Comparison of ENCODE assay signal across 18 mouse cellular contexts in the genomic region with DNA sequence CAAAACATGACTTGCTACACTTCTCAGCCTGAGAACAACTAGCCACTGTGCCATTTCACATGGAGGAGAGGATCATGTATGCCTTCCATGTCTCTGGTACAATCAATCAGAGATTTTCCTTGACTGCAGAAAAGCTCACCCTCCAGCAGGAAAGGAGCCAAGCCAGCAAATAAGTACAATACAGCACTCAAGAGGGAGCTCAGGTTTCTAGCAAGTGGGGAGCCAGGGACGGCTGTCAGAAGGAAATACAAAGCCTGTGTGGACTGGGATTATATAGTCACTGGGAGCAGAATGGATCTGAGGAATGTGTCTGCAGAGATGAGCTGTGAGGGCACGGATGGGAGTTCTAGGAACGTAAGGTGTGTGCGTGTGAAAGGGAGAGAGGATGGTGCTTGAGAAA.
DNase-seq lines count a peak whose midpoint lies in the region; ATAC-seq lines count a peak whose summit lies in the region.
"Had no signal": no experiment of that assay in that cellular context is flagged by ENCODE, and none has a peak within 500 bp of the region (broad histone marks: within the 10 kb centered on the region; RNA-seq: fewer than 3 reads in every experiment).

No protein-coding gene starts in this region.

- no peaks in the 10 kb centered on the region for H3K27me3 ChIP-seq in hindbrain, embryonic 16.5 days (replicated peaks; ENCODE audit: control insufficient read depth, insufficient read depth, low read length)
- no peaks in the 10 kb centered on the region for H3K27me3 ChIP-seq in hindbrain, embryonic 13.5 days
- H3K27me3 ChIP-seq in midbrain, embryonic 14.5 days (ENCODE audit: control insufficient read depth, insufficient read depth, low read length), result no peaks in the 10 kb centered on the region
- no peaks in the 10 kb centered on the region for H3K27me3 ChIP-seq in midbrain, embryonic 11.5 days (ENCODE audit: control insufficient read depth, insufficient read depth, low read length)
- H3K27me3 ChIP-seq in embryonic facial prominence, embryonic 14.5 days (replicated peaks; ENCODE audit: control insufficient read depth, insufficient read depth, low read length), result no peaks in the 10 kb centered on the region
- H3K27me3 ChIP-seq: liver, embryonic 12.5 days; midbrain, embryonic 12.5 days had no signal

- no peaks in the 10 kb centered on the region for H3K9me3 ChIP-seq in hindbrain, embryonic 16.5 days (ENCODE audit: control insufficient read depth, low read length)
- H3K9me3 ChIP-seq in hindbrain, embryonic 13.5 days, result no peaks in the 10 kb centered on the region
- no peaks in the 10 kb centered on the region for H3K9me3 ChIP-seq in midbrain, embryonic 14.5 days (ENCODE audit: control insufficient read depth, low read length)
- H3K9me3 ChIP-seq in midbrain, embryonic 11.5 days (ENCODE audit: control insufficient read depth, low read length), result no peaks in the 10 kb centered on the region
- no peaks in the 10 kb centered on the region for H3K9me3 ChIP-seq in embryonic facial prominence, embryonic 14.5 days (ENCODE audit: control insufficient read depth, low read length)
- H3K9me3 ChIP-seq: liver, embryonic 12.5 days; midbrain, embryonic 12.5 days had no signal

- DNase-seq in midbrain, embryonic 14.5 days, result peak; percentile 7
- no peak for DNase-seq in midbrain, embryonic 11.5 days (ENCODE audit: low spot score, missing footprints)
- peak; percentile 62 for DNase-seq in embryonic facial prominence, embryonic 14.5 days (ENCODE audit: low spot score)
- DNase-seq in lung, postnatal 36 days, result peak; percentile 49
- DNase-seq in heart, postnatal 14 days, result no peak
- no peak for DNase-seq in adrenal gland, adult 8-10 months
- DNase-seq: cerebellum, adult 9-10 months; kidney, adult 8-10 months; kidney, postnatal 14 days; right cerebral cortex, adult 18-20 months; thymus, postnatal 36 days had no signal

- ATAC-seq in hindbrain, embryonic 16.5 days, result 0 out of 2 replicates have a peak, but pooled peaks have one; percentile 31
- ATAC-seq in hindbrain, embryonic 13.5 days (ENCODE audit: low FRiP score), result no peak; the same call in 1 of the 2 replicates
- no peak for ATAC-seq in midbrain, embryonic 14.5 days (ENCODE audit: low FRiP score, low TSS enrichment)
- no peak for ATAC-seq in midbrain, embryonic 11.5 days (ENCODE audit: low FRiP score)
- ATAC-seq in embryonic facial prominence, embryonic 14.5 days (ENCODE audit: low read depth), result peak; percentile 68; the same call in 1 of the 2 replicates
- ATAC-seq: liver, embryonic 12.5 days had no signal

- intact Hi-C loops in heart, postnatal 14 days (cut with DNase I), result no loop called here

- no peaks in the 10 kb centered on the region for H3K4me1 ChIP-seq in hindbrain, embryonic 16.5 days (ENCODE audit: control insufficient read depth, insufficient read depth, low read depth, low read length)
- peaks cover 9% of the 10 kb centered on the region for H3K4me1 ChIP-seq in hindbrain, embryonic 13.5 days (replicated peaks)
- no peaks in the 10 kb centered on the region for H3K4me1 ChIP-seq in midbrain, embryonic 14.5 days (ENCODE audit: control insufficient read depth, insufficient read depth, low read length)
- no peaks in the 10 kb centered on the region for H3K4me1 ChIP-seq in midbrain, embryonic 11.5 days (ENCODE audit: control insufficient read depth, insufficient read depth, low read length)
- H3K4me1 ChIP-seq in embryonic facial prominence, embryonic 14.5 days (ENCODE audit: control insufficient read depth, insufficient read depth, low read length), result peaks cover 7% of the 10 kb centered on the region; the same call in 1 of the 2 replicates
- H3K4me1 ChIP-seq: liver, embryonic 12.5 days had no signal

- no peaks in the 10 kb centered on the region for H3K36me3 ChIP-seq in hindbrain, embryonic 16.5 days (ENCODE audit: control insufficient read depth, insufficient read depth, low read length)
- H3K36me3 ChIP-seq in hindbrain, embryonic 13.5 days, result no peaks in the 10 kb centered on the region
- no peaks in the 10 kb centered on the region for H3K36me3 ChIP-seq in midbrain, embryonic 14.5 days (ENCODE audit: control insufficient read depth, insufficient read depth, low read length)
- no peaks in the 10 kb centered on the region for H3K36me3 ChIP-seq in midbrain, embryonic 11.5 days (ENCODE audit: control insufficient read depth, insufficient read depth, low read length)
- no peaks in the 10 kb centered on the region for H3K36me3 ChIP-seq in embryonic facial prominence, embryonic 14.5 days (ENCODE audit: control insufficient read depth, insufficient read depth, low read length)
- H3K36me3 ChIP-seq: liver, embryonic 12.5 days; midbrain, embryonic 12.5 days had no signal

- H3K27ac ChIP-seq in hindbrain, embryonic 16.5 days (ENCODE audit: low read depth, low read length), result peak overlapping the region; percentile 42
- H3K27ac ChIP-seq in hindbrain, embryonic 13.5 days, result no peak overlapping the region
- no peak overlapping the region for H3K27ac ChIP-seq in midbrain, embryonic 14.5 days (replicated peaks; ENCODE audit: low read depth, low read length)
- H3K27ac ChIP-seq in midbrain, embryonic 11.5 days (ENCODE audit: low read depth, low read length), result no peak overlapping the region
- H3K27ac ChIP-seq in embryonic facial prominence, embryonic 14.5 days (replicated peaks; ENCODE audit: low read depth, low read length), result no peak overlapping the region
- H3K27ac ChIP-seq: layer of hippocampus, adult 2 months; liver, embryonic 12.5 days; macrophage; midbrain, embryonic 12.5 days had no signal

- no peak overlapping the region for H3K4me3 ChIP-seq in hindbrain, embryonic 16.5 days (ENCODE audit: low read length)
- H3K4me3 ChIP-seq in hindbrain, embryonic 13.5 days, result no peak overlapping the region
- no peak overlapping the region for H3K4me3 ChIP-seq in midbrain, embryonic 14.5 days (replicated peaks; ENCODE audit: low read depth, low read length)
- no peak overlapping the region for H3K4me3 ChIP-seq in midbrain, embryonic 11.5 days (ENCODE audit: low read depth, low read length)
- H3K4me3 ChIP-seq in embryonic facial prominence, embryonic 14.5 days (ENCODE audit: low read depth, low read length), result no peak overlapping the region
- H3K4me3 ChIP-seq: layer of hippocampus, adult 2 months; liver, embryonic 12.5 days; midbrain, embryonic 12.5 days had no signal

- no peak overlapping the region for H3K9ac ChIP-seq in hindbrain, embryonic 16.5 days (ENCODE audit: low read depth, low read length)
- no peak overlapping the region for H3K9ac ChIP-seq in hindbrain, embryonic 13.5 days
- no peak overlapping the region for H3K9ac ChIP-seq in midbrain, embryonic 14.5 days (replicated peaks; ENCODE audit: low read length)
- no peak overlapping the region for H3K9ac ChIP-seq in midbrain, embryonic 11.5 days (ENCODE audit: low read length)
- H3K9ac ChIP-seq in embryonic facial prominence, embryonic 14.5 days (ENCODE audit: low read depth, low read length), result no peak overlapping the region
- H3K9ac ChIP-seq: liver, embryonic 12.5 days; midbrain, embryonic 12.5 days had no signal

- H3K4me2 ChIP-seq in hindbrain, embryonic 16.5 days (ENCODE audit: low read length), result no peak overlapping the region
- no peak overlapping the region for H3K4me2 ChIP-seq in hindbrain, embryonic 13.5 days
- no peak overlapping the region for H3K4me2 ChIP-seq in midbrain, embryonic 14.5 days (ENCODE audit: low read length)
- no peak overlapping the region for H3K4me2 ChIP-seq in midbrain, embryonic 11.5 days
- no peak overlapping the region for H3K4me2 ChIP-seq in embryonic facial prominence, embryonic 14.5 days (ENCODE audit: low read depth, low read length)
- H3K4me2 ChIP-seq: heart, embryonic 11.5 days; liver, embryonic 12.5 days; midbrain, embryonic 12.5 days had no signal

- 61% methylated on average over 4 of the region's 4 CpGs for WGBS in hindbrain, embryonic 16.5 days
- 71% methylated on average over 4 of the region's 4 CpGs for WGBS in hindbrain, embryonic 13.5 days
- WGBS in midbrain, embryonic 14.5 days, result 62% methylated on average over 4 of the region's 4 CpGs
- WGBS in midbrain, embryonic 11.5 days, result 65% methylated on average over 4 of the region's 4 CpGs
- 53% methylated on average over 4 of the region's 4 CpGs for WGBS in embryonic facial prominence, embryonic 14.5 days

Comparison
In these comparisons a context has a peak if more than half of its experiments do, and no peak if none do; other contexts are left out.
1. ATAC-seq: peak in hindbrain, embryonic 16.5 days (single experiment) and embryonic facial prominence, embryonic 14.5 days (single experiment); none in hindbrain, embryonic 13.5 days (single experiment), midbrain, embryonic 14.5 days (single experiment) and midbrain, embryonic 11.5 days (single experiment).
2. DNase-seq: peak in midbrain, embryonic 14.5 days (single experiment), embryonic facial prominence, embryonic 14.5 days (single experiment) and lung, postnatal 36 days (single experiment); none in midbrain, embryonic 11.5 days (single experiment), heart, postnatal 14 days (0 of 2) and adrenal gland, adult 8-10 months (single experiment).